Mouse (Mus musculus): ENCODE measurements around the gene Ift80. TPM values are rescaled to one million over a fixed set of nuclear protein-coding genes. Genes with fewer than 3 reads are reported as not detected.

The Ift80 gene
- polyA plus RNA-seq, 1 experiment: 4.1 TPM

- Histone ChIP-seq H3K27me3 (ENCODE audit: control insufficient read depth, insufficient read depth, insufficient read length) (no peaks in the 10 kb centered on the region), H3K79me3 (ENCODE audit: low read depth) (no peaks in the 10 kb centered on the region), H3K79me2 (ENCODE audit: control insufficient read depth, insufficient read depth) (no peaks in the 10 kb centered on the region), H3K4me3 (ENCODE audit: insufficient read depth, poor library complexity, severe bottlenecking) (no peak overlapping the region), H3ac (ENCODE audit: control insufficient read depth, insufficient read length, low read depth) (no peak overlapping the region), H3K36me3 (ENCODE audit: control insufficient read depth, insufficient read depth) (peaks cover 8% of the 10 kb centered on the region)
- TF ChIP-seq MYOG (IDR thresholded peaks at IDR 0.05; ENCODE audit: control insufficient read depth, extremely low read depth, insufficient read length) (no peak), MYOD1 (IDR thresholded peaks at IDR 0.05; ENCODE audit: control insufficient read depth, insufficient read length, low read depth) (no peak), USF1 (IDR thresholded peaks at IDR 0.05; ENCODE audit: low read depth) (no peak), CTCF (IDR thresholded peaks at IDR 0.05; ENCODE audit: control insufficient read depth, insufficient read depth, insufficient read length) (no peak), FOSL1 (IDR thresholded peaks at IDR 0.05; ENCODE audit: insufficient read depth, low read length, poor library complexity, severe bottlenecking) (no peak), CEBPB (IDR thresholded peaks at IDR 0.05; ENCODE audit: low read depth) (no peak), MAX (IDR thresholded peaks at IDR 0.05) (no peak)
These were observed 30.8 kb downstream of the Ift80 start for GRCm38 (mm10) chr3:68973574-68973973.

GRCm38 (mm10) chr3:68969091-68969590, 35.2 kb downstream of the Ift80 start:
- Histone ChIP-seq H3K4me3 (ENCODE audit: insufficient read depth, poor library complexity, severe bottlenecking) (no peak overlapping the region), H3K27me3 (ENCODE audit: control insufficient read depth, insufficient read depth, insufficient read length) (no peaks in the 10 kb centered on the region), H3ac (ENCODE audit: control insufficient read depth, insufficient read length, low read depth) (no peak overlapping the region), H3K79me3 (ENCODE audit: low read depth) (no peaks in the 10 kb centered on the region), H3K36me3 (ENCODE audit: control insufficient read depth, insufficient read depth) (peaks cover 16% of the 10 kb centered on the region), H3K79me2 (ENCODE audit: control insufficient read depth, insufficient read depth) (no peaks in the 10 kb centered on the region)
- TF ChIP-seq MAX (IDR thresholded peaks at IDR 0.05): no peak
- TF ChIP-seq CTCF (IDR thresholded peaks at IDR 0.05; ENCODE audit: control insufficient read depth, insufficient read depth, insufficient read length): no peak
- TF ChIP-seq MYOD1 (IDR thresholded peaks at IDR 0.05; ENCODE audit: control insufficient read depth, insufficient read length, low read depth): no peak
- no peak for TF ChIP-seq CEBPB (IDR thresholded peaks at IDR 0.05; ENCODE audit: low read depth)
- no peak for TF ChIP-seq USF1 (IDR thresholded peaks at IDR 0.05; ENCODE audit: low read depth)
- no peak for TF ChIP-seq MYOG (IDR thresholded peaks at IDR 0.05; ENCODE audit: control insufficient read depth, extremely low read depth, insufficient read length)
- TF ChIP-seq FOSL1 (IDR thresholded peaks at IDR 0.05; ENCODE audit: insufficient read depth, low read length, poor library complexity, severe bottlenecking): no peak

GRCm38 (mm10) chr3:68967404-68967803, 37.0 kb downstream of the Ift80 start:
- TF ChIP-seq CEBPB (IDR thresholded peaks at IDR 0.05; ENCODE audit: low read depth) (no peak), MYOD1 (IDR thresholded peaks at IDR 0.05; ENCODE audit: control insufficient read depth, insufficient read length, low read depth) (no peak), CTCF (IDR thresholded peaks at IDR 0.05; ENCODE audit: control insufficient read depth, insufficient read depth, insufficient read length) (no peak), USF1 (IDR thresholded peaks at IDR 0.05; ENCODE audit: low read depth) (no peak), FOSL1 (IDR thresholded peaks at IDR 0.05; ENCODE audit: insufficient read depth, low read length, poor library complexity, severe bottlenecking) (no peak), MAX (IDR thresholded peaks at IDR 0.05) (no peak), MYOG (IDR thresholded peaks at IDR 0.05; ENCODE audit: control insufficient read depth, extremely low read depth, insufficient read length) (no peak)
- H3K79me2 ChIP-seq (ENCODE audit: control insufficient read depth, insufficient read depth): no peaks in the 10 kb centered on the region
- no peaks in the 10 kb centered on the region for H3K27me3 ChIP-seq (ENCODE audit: control insufficient read depth, insufficient read depth, insufficient read length)
- H3ac ChIP-seq (ENCODE audit: control insufficient read depth, insufficient read length, low read depth): no peak overlapping the region
- H3K79me3 ChIP-seq (ENCODE audit: low read depth): no peaks in the 10 kb centered on the region
- H3K4me3 ChIP-seq (ENCODE audit: insufficient read depth, poor library complexity, severe bottlenecking): no peak overlapping the region
- H3K36me3 ChIP-seq (ENCODE audit: control insufficient read depth, insufficient read depth): peaks cover 18% of the 10 kb centered on the region

GRCm38 (mm10) chr3:68966527-68967285, 37.7 kb downstream of the Ift80 start:
- H3K36me3 ChIP-seq (ENCODE audit: control insufficient read depth, insufficient read depth): peaks cover 25% of the 10 kb centered on the region

GRCm38 (mm10) chr3:68964682-68965081, 39.7 kb downstream of the Ift80 start:
- TF ChIP-seq MAX (IDR thresholded peaks at IDR 0.05) (no peak), MYOG (IDR thresholded peaks at IDR 0.05; ENCODE audit: control insufficient read depth, extremely low read depth, insufficient read length) (no peak), CEBPB (IDR thresholded peaks at IDR 0.05; ENCODE audit: low read depth) (no peak), FOSL1 (IDR thresholded peaks at IDR 0.05; ENCODE audit: insufficient read depth, low read length, poor library complexity, severe bottlenecking) (no peak), MYOD1 (IDR thresholded peaks at IDR 0.05; ENCODE audit: control insufficient read depth, insufficient read length, low read depth) (no peak)
- Histone ChIP-seq H3K4me3 (ENCODE audit: insufficient read depth, poor library complexity, severe bottlenecking) (no peak overlapping the region), H3K79me2 (ENCODE audit: control insufficient read depth, insufficient read depth) (no peaks in the 10 kb centered on the region), H3K27me3 (ENCODE audit: control insufficient read depth, insufficient read depth, insufficient read length) (no peaks in the 10 kb centered on the region), H3K36me3 (ENCODE audit: control insufficient read depth, insufficient read depth) (peaks cover 26% of the 10 kb centered on the region), H3K79me3 (ENCODE audit: low read depth) (no peaks in the 10 kb centered on the region), H3ac (ENCODE audit: control insufficient read depth, insufficient read length, low read depth) (no peak overlapping the region)

More at GRCm38 (mm10) chr3:68966527-68967285, 37.7 kb downstream of the Ift80 start:
- no peaks in the 10 kb centered on the region for H3K79me2 ChIP-seq (ENCODE audit: control insufficient read depth, insufficient read depth)
- no peaks in the 10 kb centered on the region for H3K79me3 ChIP-seq (ENCODE audit: low read depth)
- H3K27me3 ChIP-seq (ENCODE audit: control insufficient read depth, insufficient read depth, insufficient read length): no peaks in the 10 kb centered on the region
- H3K4me3 ChIP-seq (ENCODE audit: insufficient read depth, poor library complexity, severe bottlenecking): no peak overlapping the region
- TF ChIP-seq CTCF (IDR thresholded peaks at IDR 0.05; ENCODE audit: control insufficient read depth, insufficient read depth, insufficient read length) (no peak), MAX (IDR thresholded peaks at IDR 0.05) (no peak), CEBPB (IDR thresholded peaks at IDR 0.05; ENCODE audit: low read depth) (no peak), MYOD1 (IDR thresholded peaks at IDR 0.05; ENCODE audit: control insufficient read depth, insufficient read length, low read depth) (no peak), FOSL1 (IDR thresholded peaks at IDR 0.05; ENCODE audit: insufficient read depth, low read length, poor library complexity, severe bottlenecking) (no peak), MYOG (IDR thresholded peaks at IDR 0.05; ENCODE audit: control insufficient read depth, extremely low read depth, insufficient read length) (no peak), USF1 (IDR thresholded peaks at IDR 0.05; ENCODE audit: low read depth) (no peak)
- H3ac ChIP-seq (ENCODE audit: control insufficient read depth, insufficient read length, low read depth): no peak overlapping the region
